ENCODE assay signal across 18 mouse cellular contexts in genomic region chr14:31576846-31577697, GRCm38 (mm10). TPM values are rescaled to one million over a fixed set of nuclear protein-coding genes. Genes with fewer than 3 reads are reported as not detected.
DNase-seq lines count a peak whose midpoint lies in the region; ATAC-seq and TF ChIP-seq lines count a peak whose summit lies in the region.
"Had no signal": no experiment of that assay in that cellular context is flagged by ENCODE, and none has a peak within 500 bp of the region (broad histone marks: within the 10 kb centered on the region; RNA-seq: fewer than 3 reads in every experiment).

No protein-coding gene starts in this region.

- TF ChIP-seq POLR2A in myocyte (IDR thresholded peaks at IDR 0.05; ENCODE audit: insufficient read length, low read depth), result no peak

- no peaks in the 10 kb centered on the region for H3K9me3 ChIP-seq in heart, embryonic 10.5 days
- H3K9me3 ChIP-seq in kidney, embryonic 16.5 days (ENCODE audit: low read length), result no peaks in the 10 kb centered on the region
- H3K9me3 ChIP-seq: G1E; intestine, embryonic 15.5 days; midbrain, embryonic 15.5 days; neural tube, embryonic 12.5 days had no signal

- H3K27me3 ChIP-seq in heart, embryonic 10.5 days (ENCODE audit: insufficient read depth, poor library complexity, severe bottlenecking), result no peaks in the 10 kb centered on the region
- H3K27me3 ChIP-seq in myocyte (ENCODE audit: control insufficient read depth, insufficient read depth, insufficient read length), result no peaks in the 10 kb centered on the region
- no peaks in the 10 kb centered on the region for H3K27me3 ChIP-seq in kidney, embryonic 16.5 days (ENCODE audit: insufficient read depth, low read length)
- H3K27me3 ChIP-seq: intestine, embryonic 15.5 days; midbrain, embryonic 15.5 days; neural tube, embryonic 12.5 days had no signal

- H3K36me3 ChIP-seq in heart, embryonic 10.5 days, result no peaks in the 10 kb centered on the region
- no peaks in the 10 kb centered on the region for H3K36me3 ChIP-seq in myocyte (ENCODE audit: control insufficient read depth, insufficient read depth)
- no peaks in the 10 kb centered on the region for H3K36me3 ChIP-seq in kidney, embryonic 16.5 days (ENCODE audit: insufficient read depth, low read length)
- H3K36me3 ChIP-seq: G1E; intestine, embryonic 15.5 days; midbrain, embryonic 15.5 days; neural tube, embryonic 12.5 days had no signal

- no peak for DNase-seq in heart, embryonic 10.5 days (ENCODE audit: low spot score)
- DNase-seq in heart, postnatal 4 days, result no peak
- DNase-seq in 416B (ENCODE audit: low read depth), result peak; percentile 56
- DNase-seq in adrenal gland, adult (ENCODE audit: inconsistent age in 2 of 2, low spot score in 1 of 2), result no peak
- DNase-seq in gastrocnemius, postnatal 25 days, result no peak
- DNase-seq: adrenal gland, postnatal 36 days; embryo, embryonic 11 days; kidney, postnatal 14 days had no signal

- peak overlapping the region; percentile 80; the same call in 1 of the 2 replicates for H3K27ac ChIP-seq in heart, embryonic 10.5 days
- no peak overlapping the region for H3K27ac ChIP-seq in kidney, embryonic 16.5 days (ENCODE audit: low read length)
- H3K27ac ChIP-seq: intestine, embryonic 15.5 days; macrophage; midbrain, embryonic 15.5 days; neural tube, embryonic 12.5 days had no signal

- peak; percentile 56 for ATAC-seq in common myeloid progenitor, adult 5-6 weeks (replicated peaks; ENCODE audit: low read depth, poor library complexity, severe bottlenecking)
- no peak for ATAC-seq in kidney, embryonic 16.5 days (ENCODE audit: low FRiP score, low TSS enrichment)
- ATAC-seq: intestine, embryonic 15.5 days; midbrain, embryonic 15.5 days had no signal

- H3K4me1 ChIP-seq in heart, embryonic 10.5 days, result peaks cover 45% of the 10 kb centered on the region
- H3K4me1 ChIP-seq in kidney, embryonic 16.5 days (ENCODE audit: insufficient read depth, low read length), result no peaks in the 10 kb centered on the region
- H3K4me1 ChIP-seq: midbrain, embryonic 15.5 days; neural tube, embryonic 12.5 days had no signal

- H3K4me2 ChIP-seq in myocyte (ENCODE audit: low read depth), result peak overlapping the region; percentile 53
- H3K4me2 ChIP-seq in kidney, embryonic 16.5 days (replicated peaks; ENCODE audit: low read depth, low read length), result no peak overlapping the region
- H3K4me2 ChIP-seq: intestine, embryonic 15.5 days; midbrain, embryonic 15.5 days; neural tube, embryonic 12.5 days had no signal

- H3K4me3 ChIP-seq in heart, embryonic 10.5 days, result peak overlapping the region; percentile 38
- no peak overlapping the region for H3K4me3 ChIP-seq in myocyte
- no peak overlapping the region for H3K4me3 ChIP-seq in kidney, embryonic 16.5 days (ENCODE audit: low read length)
- H3K4me3 ChIP-seq: erythroblast, embryonic 14.5 days; intestine, embryonic 15.5 days; midbrain, embryonic 15.5 days; neural tube, embryonic 12.5 days had no signal

- no peak overlapping the region for H3ac ChIP-seq in myocyte (ENCODE audit: control insufficient read depth, insufficient read length)

- no peaks in the 10 kb centered on the region for H3K79me2 ChIP-seq in myocyte (ENCODE audit: control insufficient read depth, insufficient read depth)

- H3K9ac ChIP-seq in kidney, embryonic 16.5 days (replicated peaks; ENCODE audit: low read length), result no peak overlapping the region
- H3K9ac ChIP-seq: intestine, embryonic 15.5 days; midbrain, embryonic 15.5 days; neural tube, embryonic 12.5 days had no signal

- WGBS in heart, embryonic 10.5 days, result 29% methylated on average over 10 of the region's 10 CpGs
- WGBS in kidney, embryonic 16.5 days, result 52% methylated on average over 10 of the region's 10 CpGs

TF ChIP-seq in myocyte, 11 proteins besides CTCF, POLR2A, EP300 and RAD21:
- TF ChIP-seq REST (IDR thresholded peaks at IDR 0.05; ENCODE audit: insufficient read depth, insufficient read length) (no peak), E2F4 (IDR thresholded peaks at IDR 0.05; ENCODE audit: insufficient read depth) (no peak)

RNA-seq across cellular contexts. Expression of gene Colq, which starts 14.1 kb away (rescaled TPM):
- 3.6 and 6.1 TPM in 2 replicates for polyA plus RNA-seq in heart, embryonic 10.5 days (2016; fragmentation: Nextera tagmentation; extraction: Ambion mirVana)
- total RNA-seq in heart, postnatal 4 days (2021), result 10 to 100 TPM; 10.1 to 12.7 TPM
- not detected in 2 replicates for total RNA-seq in common myeloid progenitor, adult 5-6 weeks (2017)
- 3.0 TPM for polyA plus RNA-seq in myocyte (2012; fragmentation: generic; extraction: Trizol)
- 2.8 and 3.2 TPM in 2 replicates for polyA plus RNA-seq in kidney, embryonic 16.5 days (2015; fragmentation: Nextera tagmentation; extraction: Ambion mirVana)
- 1 to 10 TPM; 6.4 to 9.6 TPM for total RNA-seq in gastrocnemius, postnatal 25 days (2021)
- total RNA-seq: adrenal gland, postnatal 36 days had no signal
- polyA plus RNA-seq: C2C12; erythroblast, embryonic 14.5 days; G1E; macrophage; midbrain, embryonic 15.5 days had no signal
